Mouse (Mus musculus) hindlimb bud, embryonic 11.5 days (tissue): Measurements from ENCODE around the gene Tpcn1.

Experiments
- DNase-seq: peaks from one replicate; pipeline ENCODE4 v3.0.0-alpha.2; 2012; ENCODE audit warnings: low read depth, low spot score; ENCODE audit errors: extremely low spot score

The Tpcn1 gene

GRCm38 (mm10) chr5:120610906-120611305, 22.4 kb upstream of the Tpcn1 start:
- no peak for DNase-seq

- DNase-seq = no peak
Observed at GRCm38 (mm10) chr5:120609246-120609775, 20.8 kb upstream of the Tpcn1 start.

- DNase-seq = no peak
Observed at GRCm38 (mm10) chr5:120607335-120607734, 18.9 kb upstream of the Tpcn1 start.

- no peak for DNase-seq
Observed at GRCm38 (mm10) chr5:120606590-120607200, 18.2 kb upstream of the Tpcn1 start.

GRCm38 (mm10) chr5:120605688-120606087, 17.2 kb upstream of the Tpcn1 start:
- DNase-seq = peak; percentile 93

GRCm38 (mm10) chr5:120605241-120605661, 16.8 kb upstream of the Tpcn1 start:
- DNase-seq = no peak

- DNase-seq = peak; percentile 81
Observed at GRCm38 (mm10) chr5:120604839-120605238, 16.4 kb upstream of the Tpcn1 start.

GRCm38 (mm10) chr5:120603515-120603914, 15.0 kb upstream of the Tpcn1 start:
- DNase-seq = no peak

GRCm38 (mm10) chr5:120602210-120602609, 13.7 kb upstream of the Tpcn1 start:
- no peak for DNase-seq

GRCm38 (mm10) chr5:120600946-120601668, 12.6 kb upstream of the Tpcn1 start:
- DNase-seq = no peak

- no peak for DNase-seq
Observed at GRCm38 (mm10) chr5:120599625-120600024, 11.2 kb upstream of the Tpcn1 start.

GRCm38 (mm10) chr5:120594485-120594884, 6.0 kb upstream of the Tpcn1 start:
- no peak for DNase-seq

GRCm38 (mm10) chr5:120592141-120592540, 3.7 kb upstream of the Tpcn1 start:
- DNase-seq = no peak

- DNase-seq = no peak
Observed at GRCm38 (mm10) chr5:120590356-120591010, 2.0 kb upstream of the Tpcn1 start.

GRCm38 (mm10) chr5:120587940-120588568, 419 bp downstream of the Tpcn1 start:
- no peak for DNase-seq

GRCm38 (mm10) chr5:120587616-120587926, 902 bp downstream of the Tpcn1 start:
- no peak for DNase-seq

- DNase-seq = no peak
Observed at GRCm38 (mm10) chr5:120586741-120587615, 1.5 kb downstream of the Tpcn1 start.

GRCm38 (mm10) chr5:120584968-120585367, 3.5 kb downstream of the Tpcn1 start:
- DNase-seq = no peak

- no peak for DNase-seq
Observed at GRCm38 (mm10) chr5:120583511-120583910, 5.0 kb downstream of the Tpcn1 start.

- DNase-seq = no peak
Observed at GRCm38 (mm10) chr5:120582002-120582401, 6.5 kb downstream of the Tpcn1 start.
